9 mouse cellular contexts compared by ENCODE assay signal in genomic region chr9:66276697-66277385, GRCm38 (mm10).
DNase-seq lines count a peak whose midpoint lies in the region; ATAC-seq and TF ChIP-seq lines count a peak whose summit lies in the region.
"Had no signal": no experiment of that assay in that cellular context is flagged by ENCODE, and none has a peak within 500 bp of the region (broad histone marks: within the 10 kb centered on the region; RNA-seq: fewer than 3 reads in every experiment).

No protein-coding gene starts in this region.

- no peaks in the 10 kb centered on the region for H3K27me3 ChIP-seq in forebrain, embryonic 10.5 days (ENCODE audit: poor library complexity, severe bottlenecking)
- no peaks in the 10 kb centered on the region for H3K27me3 ChIP-seq in forebrain, postnatal 0 days (ENCODE audit: insufficient read depth, low read length)
- H3K27me3 ChIP-seq in lung, embryonic 16.5 days (ENCODE audit: control insufficient read depth, insufficient read depth, low read depth, low read length): no peaks in the 10 kb centered on the region

- no peak for TF ChIP-seq CTCF in forebrain, postnatal 0 days (IDR thresholded peaks at IDR 0.05; ENCODE audit: low read depth)
- TF ChIP-seq CTCF in brain, embryonic 14.5 days (IDR thresholded peaks at IDR 0.05; ENCODE audit: borderline replicate concordance, extremely low read depth, insufficient read depth, insufficient read length): no peak

- peak; percentile 58 for DNase-seq in forebrain, embryonic 10.5 days (ENCODE audit: extremely low spot score, low spot score)
- DNase-seq in forebrain, postnatal 0 days: no peak
- DNase-seq in brain, embryonic 14.5 days (ENCODE audit: low read depth): peak; percentile 31
- DNase-seq in gastrocnemius, postnatal 36 days: peak; percentile 59 to 70
- DNase-seq in kidney, adult 9 months: peak; percentile 87
- DNase-seq in layer of hippocampus, postnatal 25 days (ENCODE audit: extremely low spot score in 1 of 2, low spot score in 1 of 2): no peak
- DNase-seq in cerebellum, postnatal 14 days: no peak

- 21% methylated on average over 14 of the region's 14 CpGs for WGBS in forebrain, embryonic 10.5 days
- 37% methylated on average over 14 of the region's 14 CpGs for WGBS in forebrain, postnatal 0 days
- 19% methylated on average over 14 of the region's 14 CpGs for WGBS in lung, embryonic 16.5 days

- intact Hi-C loops in gastrocnemius, postnatal 36 days (cut with DNase I): no loop called here

- H3K36me3 ChIP-seq in forebrain, embryonic 10.5 days (replicated peaks): no peaks in the 10 kb centered on the region
- no peaks in the 10 kb centered on the region for H3K36me3 ChIP-seq in forebrain, postnatal 0 days (ENCODE audit: insufficient read depth)
- no peaks in the 10 kb centered on the region for H3K36me3 ChIP-seq in lung, embryonic 16.5 days (ENCODE audit: control insufficient read depth, insufficient read depth, low read length)
- H3K36me3 ChIP-seq: hindbrain, embryonic 15.5 days had no signal

- peak overlapping the region; percentile 87 for H3K27ac ChIP-seq in forebrain, embryonic 10.5 days
- no peak overlapping the region for H3K27ac ChIP-seq in forebrain, postnatal 0 days (ENCODE audit: low read depth, low read length)
- H3K27ac ChIP-seq in lung, embryonic 16.5 days (ENCODE audit: low read length): peak overlapping the region; percentile 43; the same call in 1 of the 2 replicates
- H3K27ac ChIP-seq: hindbrain, embryonic 15.5 days had no signal

- H3K9ac ChIP-seq in forebrain, postnatal 0 days: no peak overlapping the region
- H3K9ac ChIP-seq in lung, embryonic 16.5 days (ENCODE audit: low read length): no peak overlapping the region
- H3K9ac ChIP-seq: hindbrain, embryonic 15.5 days had no signal

- TF ChIP-seq POLR2A in brain, embryonic 14.5 days (IDR thresholded peaks at IDR 0.05; ENCODE audit: borderline replicate concordance, extremely low read depth, insufficient read depth, insufficient read length, poor library complexity, severe bottlenecking): no peak

- no peak for ATAC-seq in forebrain, postnatal 0 days
- peak; percentile 79 for ATAC-seq in lung, embryonic 16.5 days (ENCODE audit: low read depth)

- H3K4me2 ChIP-seq in forebrain, postnatal 0 days (ENCODE audit: low read depth): no peak overlapping the region
- peak overlapping the region; percentile 16; the same call in 1 of the 2 replicates for H3K4me2 ChIP-seq in lung, embryonic 16.5 days (ENCODE audit: low read depth, low read length)

- H3K4me1 ChIP-seq in forebrain, embryonic 10.5 days: peaks cover 54% of the 10 kb centered on the region
- H3K4me1 ChIP-seq in forebrain, postnatal 0 days (ENCODE audit: insufficient read depth): peaks cover 13% of the 10 kb centered on the region; the same call in 1 of the 2 replicates
- peaks cover 31% of the 10 kb centered on the region for H3K4me1 ChIP-seq in lung, embryonic 16.5 days (replicated peaks; ENCODE audit: control insufficient read depth, insufficient read depth, low read length)

- no peaks in the 10 kb centered on the region for H3K9me3 ChIP-seq in forebrain, embryonic 10.5 days
- H3K9me3 ChIP-seq in forebrain, postnatal 0 days (ENCODE audit: low read length): no peaks in the 10 kb centered on the region
- H3K9me3 ChIP-seq in lung, embryonic 16.5 days (ENCODE audit: control insufficient read depth, low read length): no peaks in the 10 kb centered on the region
- H3K9me3 ChIP-seq: hindbrain, embryonic 15.5 days had no signal

- H3K4me3 ChIP-seq in forebrain, embryonic 10.5 days: no peak overlapping the region
- no peak overlapping the region for H3K4me3 ChIP-seq in forebrain, postnatal 0 days (ENCODE audit: low read depth, low read length)
- H3K4me3 ChIP-seq in lung, embryonic 16.5 days (ENCODE audit: low read length): no peak overlapping the region
- H3K4me3 ChIP-seq: hindbrain, embryonic 15.5 days had no signal

Comparison
In these comparisons a context has a peak if more than half of its experiments do, and no peak if none do; other contexts are left out.
1. DNase-seq: peak in forebrain, embryonic 10.5 days (single experiment), brain, embryonic 14.5 days (single experiment), gastrocnemius, postnatal 36 days (2 of 2) and kidney, adult 9 months (single experiment); none in forebrain, postnatal 0 days (single experiment), layer of hippocampus, postnatal 25 days (0 of 2) and cerebellum, postnatal 14 days (0 of 2).